Mouse (Mus musculus): ENCODE measurements at regions not wholly inside any gene's neighbourhood (a gene's known extent, or its start where the extent isn't known, plus 50 kb on each side); places are given as distances from the start of the nearest gene placed in this dataset.
"Not testable (repeated sequence)": the region's sequence is repeated elsewhere in the genome, so short reads cannot be mapped to it uniquely, and the experiment has no call there.

- H3K9me3 ChIP-seq (replicated peaks) = no peaks in the 10 kb centered on the region
- no peak overlapping the region for H3K27ac ChIP-seq (replicated peaks)
- no peak for DNase-seq (ENCODE audit: low spot score)
- H3K4me3 ChIP-seq = no peak overlapping the region
- no peaks in the 10 kb centered on the region for H3K4me1 ChIP-seq
- no peaks in the 10 kb centered on the region for H3K27me3 ChIP-seq (ENCODE audit: low read depth, poor library complexity, severe bottlenecking)
- 87% methylated on average over 5 of the region's 5 CpGs for WGBS
- H3K36me3 ChIP-seq = no peaks in the 10 kb centered on the region
These were observed 719.8 kb upstream of the Slc8a1 start for GRCm38 (mm10) chr17:82457972-82458371.

- H3K27ac ChIP-seq (replicated peaks) = no peak overlapping the region
- no peaks in the 10 kb centered on the region for H3K36me3 ChIP-seq
- H3K4me1 ChIP-seq = no peaks in the 10 kb centered on the region
- no peaks in the 10 kb centered on the region for H3K27me3 ChIP-seq (ENCODE audit: low read depth, poor library complexity, severe bottlenecking)
- no peaks in the 10 kb centered on the region for H3K9me3 ChIP-seq (replicated peaks)
- DNase-seq (ENCODE audit: low spot score) = no peak
- no peak overlapping the region for H3K4me3 ChIP-seq
- WGBS = 90% methylated on average over 1 of the region's 1 CpGs
These were observed 715.7 kb upstream of the Slc8a1 start for GRCm38 (mm10) chr17:82453847-82454246.

- Histone ChIP-seq H3K4me3 (no peak overlapping the region), H3K27ac (replicated peaks) (no peak overlapping the region), H3K27me3 (ENCODE audit: low read depth, poor library complexity, severe bottlenecking) (no peaks in the 10 kb centered on the region), H3K9me3 (replicated peaks) (no peaks in the 10 kb centered on the region; the same call in 1 of the 2 replicates), H3K4me1 (no peaks in the 10 kb centered on the region), H3K36me3 (no peaks in the 10 kb centered on the region)
- no peak for DNase-seq (ENCODE audit: low spot score)
- WGBS = 90% methylated on average over 3 of the region's 3 CpGs
These were observed 700.9 kb upstream of the Slc8a1 start for GRCm38 (mm10) chr17:82439105-82439504.

GRCm38 (mm10) chr17:82437206-82437605, 699.0 kb upstream of the Slc8a1 start:
- DNase-seq (ENCODE audit: low spot score) = no peak
- Histone ChIP-seq H3K27ac (replicated peaks) (no peak overlapping the region), H3K4me3 (no peak overlapping the region), H3K4me1 (no peaks in the 10 kb centered on the region), H3K36me3 (no peaks in the 10 kb centered on the region), H3K9me3 (replicated peaks) (no peaks in the 10 kb centered on the region; the same call in 1 of the 2 replicates), H3K27me3 (ENCODE audit: low read depth, poor library complexity, severe bottlenecking) (no peaks in the 10 kb centered on the region)
- 82% methylated on average over 3 of the region's 3 CpGs for WGBS

- H3K27ac ChIP-seq (replicated peaks) = no peak overlapping the region
- no peak for DNase-seq (ENCODE audit: low spot score)
- H3K4me3 ChIP-seq = no peak overlapping the region
- no peaks in the 10 kb centered on the region for H3K36me3 ChIP-seq
- H3K9me3 ChIP-seq (replicated peaks) = no peaks in the 10 kb centered on the region
- no peaks in the 10 kb centered on the region for H3K4me1 ChIP-seq
- H3K27me3 ChIP-seq (ENCODE audit: low read depth, poor library complexity, severe bottlenecking) = no peaks in the 10 kb centered on the region
- WGBS = 45% methylated on average over 3 of the region's 3 CpGs
These were observed 694.5 kb upstream of the Slc8a1 start for GRCm38 (mm10) chr17:82432678-82433077.

- H3K27ac ChIP-seq (replicated peaks) = no peak overlapping the region
- DNase-seq (ENCODE audit: low spot score) = no peak
- no peaks in the 10 kb centered on the region for H3K9me3 ChIP-seq (replicated peaks)
- WGBS = 88% methylated on average over 2 of the region's 2 CpGs
- no peaks in the 10 kb centered on the region for H3K36me3 ChIP-seq
- H3K4me3 ChIP-seq = no peak overlapping the region
- H3K4me1 ChIP-seq = no peaks in the 10 kb centered on the region
- no peaks in the 10 kb centered on the region for H3K27me3 ChIP-seq (ENCODE audit: low read depth, poor library complexity, severe bottlenecking)
These were observed 670.1 kb upstream of the Slc8a1 start for GRCm38 (mm10) chr17:82408296-82408695.

GRCm38 (mm10) chr17:82399328-82399727, 661.2 kb upstream of the Slc8a1 start:
- 86% methylated on average over 1 of the region's 1 CpGs for WGBS
- Histone ChIP-seq H3K27me3 (ENCODE audit: low read depth, poor library complexity, severe bottlenecking) (no peaks in the 10 kb centered on the region), H3K4me1 (no peaks in the 10 kb centered on the region), H3K4me3 (no peak overlapping the region), H3K9me3 (replicated peaks) (no peaks in the 10 kb centered on the region), H3K27ac (replicated peaks) (no peak overlapping the region), H3K36me3 (no peaks in the 10 kb centered on the region)
- DNase-seq (ENCODE audit: low spot score) = no peak

- H3K4me3 ChIP-seq; H3K9me3 ChIP-seq (replicated peaks); H3K27ac ChIP-seq (replicated peaks); H3K4me1 ChIP-seq; H3K27me3 ChIP-seq (ENCODE audit: low read depth, poor library complexity, severe bottlenecking); H3K36me3 ChIP-seq; DNase-seq (ENCODE audit: low spot score): not testable (repeated sequence)
- 94% methylated on average over 4 of the region's 11 CpGs for WGBS
These were observed 641.2 kb upstream of the Slc8a1 start for GRCm38 (mm10) chr17:82379371-82379770.

- no peak for DNase-seq (ENCODE audit: low spot score)
- no peak overlapping the region for H3K4me3 ChIP-seq
- H3K27me3 ChIP-seq (ENCODE audit: low read depth, poor library complexity, severe bottlenecking) = no peaks in the 10 kb centered on the region
- H3K27ac ChIP-seq (replicated peaks) = no peak overlapping the region
- H3K36me3 ChIP-seq = no peaks in the 10 kb centered on the region
- WGBS = 95% methylated on average over 2 of the region's 2 CpGs
- H3K4me1 ChIP-seq = no peaks in the 10 kb centered on the region
- no peaks in the 10 kb centered on the region for H3K9me3 ChIP-seq (replicated peaks)
These were observed 640.2 kb upstream of the Slc8a1 start for GRCm38 (mm10) chr17:82378248-82378820.

- Histone ChIP-seq H3K27me3 (ENCODE audit: low read depth, poor library complexity, severe bottlenecking) (no peaks in the 10 kb centered on the region), H3K4me1 (no peaks in the 10 kb centered on the region), H3K27ac (replicated peaks) (no peak overlapping the region), H3K36me3 (no peaks in the 10 kb centered on the region), H3K9me3 (replicated peaks) (no peaks in the 10 kb centered on the region), H3K4me3 (no peak overlapping the region)
- no peak for DNase-seq (ENCODE audit: low spot score)
- WGBS = 91% methylated on average over 1 of the region's 1 CpGs
These were observed 639.0 kb upstream of the Slc8a1 start for GRCm38 (mm10) chr17:82377176-82377592.

- DNase-seq (ENCODE audit: low spot score) = no peak
- Histone ChIP-seq H3K4me3 (no peak overlapping the region), H3K27ac (replicated peaks) (no peak overlapping the region), H3K9me3 (replicated peaks) (no peaks in the 10 kb centered on the region), H3K36me3 (no peaks in the 10 kb centered on the region), H3K27me3 (ENCODE audit: low read depth, poor library complexity, severe bottlenecking) (no peaks in the 10 kb centered on the region), H3K4me1 (no peaks in the 10 kb centered on the region)
These were observed 629.7 kb upstream of the Slc8a1 start for GRCm38 (mm10) chr17:82367876-82368275.

- no peaks in the 10 kb centered on the region for H3K27me3 ChIP-seq (ENCODE audit: low read depth, poor library complexity, severe bottlenecking)
- WGBS = 89% methylated on average over 4 of the region's 4 CpGs
- H3K4me1 ChIP-seq = no peaks in the 10 kb centered on the region
- no peak for DNase-seq (ENCODE audit: low spot score)
- no peaks in the 10 kb centered on the region for H3K36me3 ChIP-seq
- no peaks in the 10 kb centered on the region for H3K9me3 ChIP-seq (replicated peaks)
- no peak overlapping the region for H3K4me3 ChIP-seq
- H3K27ac ChIP-seq (replicated peaks) = no peak overlapping the region
These were observed 627.8 kb upstream of the Slc8a1 start for GRCm38 (mm10) chr17:82366001-82366400.

- H3K36me3 ChIP-seq = no peaks in the 10 kb centered on the region
- H3K4me1 ChIP-seq = no peaks in the 10 kb centered on the region
- H3K9me3 ChIP-seq (replicated peaks) = no peaks in the 10 kb centered on the region
- no peak overlapping the region for H3K4me3 ChIP-seq
- no peaks in the 10 kb centered on the region for H3K27me3 ChIP-seq (ENCODE audit: low read depth, poor library complexity, severe bottlenecking)
- no peak for DNase-seq (ENCODE audit: low spot score)
- H3K27ac ChIP-seq (replicated peaks) = no peak overlapping the region
These were observed 610.5 kb upstream of the Slc8a1 start for GRCm38 (mm10) chr17:82348636-82349035.

- 98% methylated on average over 5 of the region's 5 CpGs for WGBS
These were observed 593.3 kb upstream of the Slc8a1 start for GRCm38 (mm10) chr17:82331429-82331828.

More at GRCm38 (mm10) chr17:82331429-82331828, 593.3 kb upstream of the Slc8a1 start:
- Histone ChIP-seq H3K4me3 (no peak overlapping the region), H3K27ac (replicated peaks) (no peak overlapping the region), H3K36me3 (no peaks in the 10 kb centered on the region), H3K4me1 (no peaks in the 10 kb centered on the region), H3K27me3 (ENCODE audit: low read depth, poor library complexity, severe bottlenecking) (no peaks in the 10 kb centered on the region), H3K9me3 (replicated peaks) (no peaks in the 10 kb centered on the region)
- no peak for DNase-seq (ENCODE audit: low spot score)
